Mouse (Mus musculus): ENCODE measurements around the gene Rdm1. TPM values are rescaled to one million over a fixed set of nuclear protein-coding genes. Genes with fewer than 3 reads are reported as not detected.
"Not testable (repeated sequence)": the region's sequence is repeated elsewhere in the genome, so short reads cannot be mapped to it uniquely, and the experiment has no call there.

The Rdm1 gene
- polyA plus RNA-seq (2016; fragmentation: Nextera tagmentation; extraction: Ambion mirVana) = 28.2 and 29.4 TPM in 2 replicates

GRCm38 (mm10) chr11:101626995-101627856, at the start of gene Rdm1:
Rdm1 (plus strand) TSS chr11:101627195.
- no peaks in the 10 kb centered on the region for H3K27me3 ChIP-seq (replicated peaks; ENCODE audit: low read depth, poor library complexity, severe bottlenecking)
- no peaks in the 10 kb centered on the region for H3K9me3 ChIP-seq
- no peaks in the 10 kb centered on the region for H3K36me3 ChIP-seq (replicated peaks)
- peak within 1 kb of the TSS; percentile 63 for H3K4me3 ChIP-seq
- peak within 1 kb of the TSS; percentile 97 for H3K27ac ChIP-seq (replicated peaks)
- H3K4me1 ChIP-seq = peaks cover 20% of the 10 kb centered on the region
- peak; percentile 91 for DNase-seq (ENCODE audit: low spot score)
- under 1% methylated on average over 34 of the region's 34 CpGs for WGBS

DNA sequence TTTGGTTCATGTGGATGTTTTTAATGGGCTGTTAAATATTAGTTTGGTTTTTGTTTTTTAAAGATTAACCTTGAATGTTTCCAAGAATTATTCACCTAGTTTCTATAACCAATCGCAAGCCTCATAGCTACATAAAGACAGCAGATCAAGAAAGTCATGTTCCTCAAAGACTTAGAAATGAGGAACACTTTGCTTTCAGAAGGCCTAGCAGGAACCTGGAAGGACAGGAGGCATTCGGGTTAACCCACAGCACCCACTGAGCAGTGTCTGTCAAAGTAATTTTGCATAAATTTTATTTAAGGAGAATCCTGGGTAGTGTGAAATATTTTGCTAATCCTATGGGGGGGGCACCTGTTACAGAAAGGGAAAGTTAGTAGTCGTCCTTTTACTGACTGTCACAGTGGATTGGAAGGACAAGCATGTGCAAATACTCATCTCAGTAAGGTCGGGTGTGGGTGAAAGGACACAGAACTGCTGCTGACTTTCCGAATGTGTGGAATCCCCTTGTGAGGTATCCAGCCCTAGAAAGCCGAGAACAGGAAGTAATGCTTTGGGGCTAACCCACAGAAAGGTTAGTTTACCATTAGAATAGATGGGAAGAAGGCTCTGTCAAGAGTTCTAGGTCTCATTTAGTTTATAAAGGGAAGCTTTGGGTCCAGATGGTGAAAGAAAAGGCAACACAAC, 45.8 kb upstream of the Rdm1 start:
- no peaks in the 10 kb centered on the region for H3K9me3 ChIP-seq
- peaks cover 9% of the 10 kb centered on the region for H3K4me1 ChIP-seq
- WGBS = 72% methylated on average over 6 of the region's 6 CpGs
- no peaks in the 10 kb centered on the region for H3K27me3 ChIP-seq (replicated peaks; ENCODE audit: low read depth, poor library complexity, severe bottlenecking)
- no peak overlapping the region for H3K27ac ChIP-seq (replicated peaks)
- H3K36me3 ChIP-seq (replicated peaks) = peaks cover 55% of the 10 kb centered on the region
- DNase-seq (ENCODE audit: low spot score) = no peak
- H3K4me3 ChIP-seq = no peak overlapping the region

DNA sequence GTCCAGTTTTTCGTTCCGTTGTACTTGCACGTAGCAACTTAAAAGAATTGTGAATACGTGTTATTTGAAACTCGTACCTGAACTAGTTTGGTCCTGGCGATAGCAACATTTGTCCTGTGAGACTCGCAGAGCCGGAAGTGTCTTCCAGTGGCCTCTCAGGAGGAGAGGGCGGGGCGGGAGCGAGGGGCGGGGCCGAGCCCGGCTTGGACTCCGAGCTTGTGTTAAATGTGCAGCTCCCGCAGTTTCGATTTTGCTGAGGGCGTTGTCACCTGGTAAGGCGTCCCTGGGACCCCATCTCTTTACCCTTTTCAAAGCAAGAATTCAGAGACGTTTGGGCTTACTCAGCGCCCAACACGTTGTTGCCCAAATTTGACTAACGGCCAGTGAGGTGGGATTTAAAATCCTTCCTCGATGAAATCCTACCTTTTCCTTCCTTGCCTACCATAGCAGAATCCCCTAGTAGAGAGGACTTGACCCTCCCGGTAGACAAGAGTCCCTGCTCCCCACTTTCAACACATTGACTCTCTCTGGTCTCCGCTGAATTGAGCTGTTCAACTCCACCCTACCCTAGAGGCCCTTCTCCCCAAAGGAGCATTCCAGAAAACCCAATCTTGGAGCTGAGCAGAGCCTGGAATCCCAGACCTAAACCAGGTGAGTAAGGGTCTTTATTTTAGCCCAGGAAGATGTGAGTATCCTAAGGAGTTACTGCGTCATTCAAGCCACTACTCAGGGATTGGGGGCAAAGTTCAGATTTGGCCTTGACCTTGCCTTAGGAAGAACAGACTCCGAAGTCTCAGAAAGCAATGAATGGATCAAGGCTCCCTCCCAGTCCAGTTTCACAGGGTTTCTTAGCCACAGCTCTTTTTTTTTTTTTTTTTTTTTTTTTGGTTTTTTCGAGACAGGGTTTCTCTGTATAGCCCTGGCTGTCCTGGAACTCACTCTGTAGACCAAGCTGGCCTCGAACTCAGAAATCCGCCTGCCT, 44.6 kb upstream of the Rdm1 start, which contains the start of gene Tmem106a:
Tmem106a (plus strand) TSS at position 189 of the 982 bp plus-strand sequence.
- Histone ChIP-seq H3K4me1 (peaks cover 9% of the 10 kb centered on the region), H3K4me3 (peak within 1 kb of the TSS; percentile 54), H3K27me3 (replicated peaks; ENCODE audit: low read depth, poor library complexity, severe bottlenecking) (no peaks in the 10 kb centered on the region), H3K27ac (replicated peaks) (0 out of 2 replicates have a peak within 1 kb of the TSS, but pooled peaks have one; percentile 16), H3K36me3 (replicated peaks) (peaks cover 45% of the 10 kb centered on the region), H3K9me3 (no peaks in the 10 kb centered on the region)
- DNase-seq (ENCODE audit: low spot score) = peak; percentile 84
- WGBS = 20% methylated on average over 31 of the region's 31 CpGs

DNA sequence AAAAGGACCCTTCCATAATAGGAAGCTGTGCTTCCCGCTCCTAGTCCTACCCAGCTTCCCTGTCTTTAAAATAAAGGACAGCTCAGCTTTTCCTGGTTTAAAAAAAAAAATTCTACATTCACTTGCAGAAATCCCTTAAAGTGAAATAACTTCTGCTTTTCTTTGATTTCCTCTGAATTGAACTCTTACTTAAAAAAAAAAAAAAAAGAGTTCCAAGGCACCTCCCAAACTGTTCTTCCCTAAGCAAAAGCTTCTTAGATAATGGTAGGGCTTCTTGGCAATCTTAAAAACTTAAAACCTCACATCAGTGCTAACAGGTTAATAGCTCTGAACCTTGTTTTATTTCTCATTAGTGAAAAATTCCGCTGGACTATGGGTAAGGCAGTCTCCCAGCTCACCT, 43.8 kb upstream of the Rdm1 start:
- Histone ChIP-seq H3K4me3 (no peak overlapping the region), H3K4me1 (peaks cover 9% of the 10 kb centered on the region), H3K9me3 (no peaks in the 10 kb centered on the region), H3K27me3 (replicated peaks; ENCODE audit: low read depth, poor library complexity, severe bottlenecking) (no peaks in the 10 kb centered on the region), H3K27ac (replicated peaks) (no peak overlapping the region), H3K36me3 (replicated peaks) (peaks cover 36% of the 10 kb centered on the region)
- no peak for DNase-seq (ENCODE audit: low spot score)
- 88% methylated on average over 2 of the region's 2 CpGs for WGBS

DNA sequence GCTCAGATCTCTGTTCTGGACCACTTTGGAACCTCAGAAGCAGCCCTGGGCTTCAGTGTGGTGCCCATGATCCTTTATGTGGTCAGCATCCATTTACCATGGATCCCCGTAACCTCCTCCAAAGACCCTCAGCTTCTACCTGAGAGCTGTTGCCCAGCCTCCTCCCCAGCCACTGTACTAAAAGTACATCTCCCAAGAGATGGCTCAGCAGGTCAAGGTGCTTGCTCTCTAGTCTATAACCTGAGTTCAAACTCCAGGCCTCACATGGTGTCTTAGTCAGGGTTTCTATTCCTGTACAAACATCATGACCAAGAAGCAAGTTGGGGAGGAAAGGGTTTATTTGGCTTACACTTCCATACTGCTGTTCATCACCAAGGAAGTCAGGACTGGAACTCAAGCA, 42.0 kb upstream of the Rdm1 start:
- 96% methylated on average over 1 of the region's 1 CpGs for WGBS

GRCm38 (mm10) chr11:101585805-101586204, 41.2 kb upstream of the Rdm1 start:
- WGBS = 80% methylated on average over 4 of the region's 4 CpGs
- Histone ChIP-seq H3K9me3 (no peaks in the 10 kb centered on the region), H3K4me1 (peaks cover 9% of the 10 kb centered on the region), H3K27ac (replicated peaks) (no peak overlapping the region), H3K27me3 (replicated peaks; ENCODE audit: low read depth, poor library complexity, severe bottlenecking) (no peaks in the 10 kb centered on the region), H3K4me3 (no peak overlapping the region), H3K36me3 (replicated peaks) (peaks cover 11% of the 10 kb centered on the region)
- no peak for DNase-seq (ENCODE audit: low spot score)

More for the DNA sequence above, 42.0 kb upstream of the Rdm1 start:
- H3K4me3 ChIP-seq; H3K4me1 ChIP-seq; H3K27me3 ChIP-seq (replicated peaks; ENCODE audit: low read depth, poor library complexity, severe bottlenecking); H3K27ac ChIP-seq (replicated peaks); DNase-seq (ENCODE audit: low spot score); H3K9me3 ChIP-seq: not testable (repeated sequence)
- H3K36me3 ChIP-seq (replicated peaks) = peaks cover 19% of the 10 kb centered on the region

GRCm38 (mm10) chr11:101587676-101588075, 39.3 kb upstream of the Rdm1 start:
- Histone ChIP-seq H3K27me3 (replicated peaks; ENCODE audit: low read depth, poor library complexity, severe bottlenecking) (no peaks in the 10 kb centered on the region), H3K9me3 (no peaks in the 10 kb centered on the region), H3K4me3 (no peak overlapping the region), H3K27ac (replicated peaks) (no peak overlapping the region), H3K4me1 (no peaks in the 10 kb centered on the region; the same call in 1 of the 2 replicates), H3K36me3 (replicated peaks) (peaks cover 4% of the 10 kb centered on the region; the same call in 1 of the 2 replicates)
- DNase-seq (ENCODE audit: low spot score) = no peak
- 90% methylated on average over 10 of the region's 10 CpGs for WGBS

GRCm38 (mm10) chr11:101588868-101589267, 38.1 kb upstream of the Rdm1 start:
- Histone ChIP-seq H3K4me3 (no peak overlapping the region), H3K27me3 (replicated peaks; ENCODE audit: low read depth, poor library complexity, severe bottlenecking) (no peaks in the 10 kb centered on the region), H3K4me1 (peaks cover 4% of the 10 kb centered on the region; the same call in 1 of the 2 replicates), H3K27ac (replicated peaks) (no peak overlapping the region), H3K9me3 (no peaks in the 10 kb centered on the region), H3K36me3 (replicated peaks) (peaks cover 4% of the 10 kb centered on the region; the same call in 1 of the 2 replicates)
- WGBS = 92% methylated on average over 7 of the region's 7 CpGs
- no peak for DNase-seq (ENCODE audit: low spot score)

- H3K4me3 ChIP-seq = no peak overlapping the region
- no peaks in the 10 kb centered on the region for H3K27me3 ChIP-seq (replicated peaks; ENCODE audit: low read depth, poor library complexity, severe bottlenecking)
- DNase-seq (ENCODE audit: low spot score) = peak; percentile 63
- 33% methylated on average over 5 of the region's 5 CpGs for WGBS
- peaks cover 4% of the 10 kb centered on the region; the same call in 1 of the 2 replicates for H3K36me3 ChIP-seq (replicated peaks)
- no peak overlapping the region for H3K27ac ChIP-seq (replicated peaks)
- peaks cover 4% of the 10 kb centered on the region; the same call in 1 of the 2 replicates for H3K4me1 ChIP-seq
- no peaks in the 10 kb centered on the region for H3K9me3 ChIP-seq
These were observed 37.6 kb upstream of the Rdm1 start for GRCm38 (mm10) chr11:101589444-101589843.

DNA sequence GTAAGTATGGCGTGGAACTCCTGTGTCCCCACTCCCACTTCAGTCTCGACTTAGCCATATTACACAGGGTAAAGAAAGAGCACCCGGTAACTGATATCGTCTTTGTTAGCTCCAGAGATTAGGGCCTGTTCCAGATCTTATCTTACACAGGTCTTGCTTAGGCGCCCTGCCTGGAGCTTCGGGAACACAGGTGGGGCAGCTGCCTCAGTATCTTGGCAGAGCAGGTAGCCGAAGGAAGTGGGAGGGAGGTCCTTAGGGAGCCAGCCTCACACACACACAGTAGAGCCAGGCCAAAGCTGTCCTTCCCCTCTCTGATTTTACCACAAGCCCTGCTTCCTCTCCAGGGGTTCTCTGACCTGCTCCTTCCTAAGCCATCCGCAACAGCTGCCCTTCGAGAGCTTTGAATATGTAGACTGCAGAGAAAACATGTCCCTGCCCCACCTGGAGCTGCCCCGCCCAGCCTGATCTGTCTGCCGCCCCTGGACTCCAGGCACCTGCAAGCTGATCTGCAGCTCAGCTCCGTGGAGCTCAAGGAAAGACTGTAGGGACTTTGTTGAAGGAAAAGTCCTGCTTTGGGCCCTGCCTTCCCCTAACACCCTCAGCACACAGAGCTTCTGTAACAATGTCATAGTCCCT, 36.9 kb upstream of the Rdm1 start:
- Histone ChIP-seq H3K9me3 (no peaks in the 10 kb centered on the region), H3K4me1 (peaks cover 4% of the 10 kb centered on the region; the same call in 1 of the 2 replicates), H3K36me3 (replicated peaks) (peaks cover 4% of the 10 kb centered on the region; the same call in 1 of the 2 replicates), H3K4me3 (no peak overlapping the region), H3K27me3 (replicated peaks; ENCODE audit: low read depth, poor library complexity, severe bottlenecking) (no peaks in the 10 kb centered on the region), H3K27ac (replicated peaks) (no peak overlapping the region)
- WGBS = 78% methylated on average over 12 of the region's 12 CpGs
- no peak for DNase-seq (ENCODE audit: low spot score)

- Histone ChIP-seq H3K4me3 (no peak within 1 kb of the TSS), H3K36me3 (replicated peaks) (no peaks in the 10 kb centered on the region), H3K9me3 (no peaks in the 10 kb centered on the region), H3K4me1 (no peaks in the 10 kb centered on the region; the same call in 1 of the 2 replicates), H3K27ac (replicated peaks) (no peak within 1 kb of the TSS), H3K27me3 (replicated peaks; ENCODE audit: low read depth, poor library complexity, severe bottlenecking) (peaks cover 5% of the 10 kb centered on the region; the same call in 1 of the 2 replicates)
- 85% methylated on average over 6 of the region's 6 CpGs for WGBS
- no peak for DNase-seq (ENCODE audit: low spot score)
These were observed 27.8 kb upstream of the Rdm1 start, which contains the start of gene Gm11634 for GRCm38 (mm10) chr11:101599156-101599555. Gm11634 (minus strand) TSS chr11:101599256.

Data from embryonic facial prominence, embryonic 10.5 days (tissue).